Mouse (Mus musculus) CH12.LX (cell line): ENCODE data around the gene Ankfy1.
"Not testable (repeated sequence)": the region's sequence is repeated elsewhere in the genome, so short reads cannot be mapped to it uniquely, and the experiment has no call there.

Source experiments
- CHD2 ChIP-seq: IDR thresholded peaks from 2 replicates; pipeline ENCODE4 v1.6.1; 2011; ENCODE audit warnings: low read length, improper control_type of control experiment
- CTCF ChIP-seq, 2 experiments: IDR thresholded peaks in 1 of 2; conservative IDR thresholded peaks in 1 of 2; 2 replicates each; pipeline ENCODE4 v1.5.1; 2011 to 2012; ENCODE audit warnings: low read depth in 2 of 2, low read length in 2 of 2, improper control_type of control experiment in 1 of 2, inconsistent platforms in 1 of 2, mild to moderate bottlenecking in 1 of 2, moderate library complexity in 1 of 2
- E2F4 ChIP-seq: IDR thresholded peaks from 2 replicates; pipeline ENCODE4 v1.6.1; 2011; ENCODE audit warnings: low read depth, low read length, improper control_type of control experiment; ENCODE audit not compliant: insufficient replicate concordance
- ELF1 ChIP-seq: IDR thresholded peaks from 2 replicates; pipeline ENCODE4 v1.6.1; 2014; ENCODE audit warnings: low read depth, mild to moderate bottlenecking, inconsistent platforms, low read length, improper control_type of control experiment
- EP300 ChIP-seq: IDR thresholded peaks from 2 replicates; pipeline ENCODE4 v1.6.1; 2011; ENCODE audit warnings: low read length, improper control_type of control experiment
- HCFC1 ChIP-seq: IDR thresholded peaks from 2 replicates; pipeline ENCODE4 v1.6.1; 2012; ENCODE audit warnings: low read depth, mild to moderate bottlenecking, inconsistent platforms, low read length, improper control_type of control experiment
- MAX ChIP-seq: IDR thresholded peaks from 2 replicates; pipeline ENCODE4 v1.6.1; 2011; ENCODE audit warnings: low read length, improper control_type of control experiment
- POLR2A ChIP-seq: IDR thresholded peaks from 2 replicates; pipeline ENCODE4 v1.6.1; 2011; ENCODE audit warnings: low read depth, mild to moderate bottlenecking, improper control_type of control experiment, low read length
- RCOR1 ChIP-seq: conservative IDR thresholded peaks from 2 replicates; pipeline ENCODE4 v1.6.1; 2012; ENCODE audit warnings: low read depth, mild to moderate bottlenecking, inconsistent platforms, low read length, improper control_type of control experiment
- SMC3 ChIP-seq: IDR thresholded peaks from 2 replicates; pipeline ENCODE4 v1.6.1; 2011; ENCODE audit warnings: low read depth, low read length, improper control_type of control experiment
- ZMIZ1 ChIP-seq: IDR thresholded peaks from 2 replicates; pipeline ENCODE4 v1.6.1; 2012; ENCODE audit warnings: low read depth, mild to moderate bottlenecking, inconsistent platforms, low read length, improper control_type of control experiment

DNA sequence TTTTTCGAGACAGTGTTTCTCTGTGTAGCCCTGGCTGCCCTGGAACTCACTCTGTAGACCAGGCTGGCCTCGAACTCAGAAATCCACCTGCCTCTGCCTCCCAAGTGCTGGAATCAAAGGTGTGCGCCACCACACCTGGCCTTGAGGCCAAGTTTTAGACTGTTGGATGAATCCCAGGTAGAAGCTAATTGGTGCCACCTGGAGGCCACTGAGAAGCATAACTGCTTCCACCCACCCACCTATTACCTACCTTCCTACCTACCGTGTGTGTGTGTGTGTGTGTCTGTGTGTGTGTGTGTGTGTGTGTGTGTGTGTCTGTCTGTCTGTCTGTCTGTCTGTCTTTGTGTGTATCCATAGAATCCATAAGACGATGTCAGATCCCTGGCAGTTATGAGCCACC lies 47.7 kb downstream of the Ankfy1 start:
- TF ChIP-seq MAX, HCFC1, ELF1, E2F4, CHD2, EP300, POLR2A, RCOR1, ZMIZ1: not testable (repeated sequence)
- TF ChIP-seq CTCF (conservative IDR thresholded peaks at IDR 0.05 in 1 of 2, IDR thresholded peaks at IDR 0.05 in 1 of 2; ENCODE audit: low read depth in 2 of 2, low read length in 2 of 2) (peak; percentile 24 to 71; a peak in 2 of 4 replicates), SMC3 (peak; percentile 73)
